Mouse (Mus musculus): Measurements from ENCODE around the gene Cend1.
"Not testable (repeated sequence)": the region's sequence is repeated elsewhere in the genome, so short reads cannot be mapped to it uniquely, and the experiment has no call there.

Cend1 gene

GRCm38 (mm10) chr7:141464603-141465201 is 35.4 kb upstream of the Cend1 start:
- DNase-seq, result peak; percentile 70

GRCm38 (mm10) chr7:141463824-141464602 is 34.7 kb upstream of the Cend1 start:
- peak; percentile 92 for DNase-seq

GRCm38 (mm10) chr7:141462333-141462821 is 33.1 kb upstream of the Cend1 start:
- DNase-seq, result peak; percentile 81

GRCm38 (mm10) chr7:141461521-141462332 is 32.4 kb upstream of the Cend1 start:
- DNase-seq, result peak; percentile 76

- peak; percentile 73 for DNase-seq
These were observed 31.3 kb upstream of the Cend1 start, which contains the start of gene Cracr2b for GRCm38 (mm10) chr7:141460391-141461113. TSS of gene Cracr2b (plus strand) at chr7:141461094.

- DNase-seq, result peak; percentile 47
These were observed 30.7 kb upstream of the Cend1 start for GRCm38 (mm10) chr7:141460001-141460390.

GRCm38 (mm10) chr7:141459301-141459711 is 30.0 kb upstream of the Cend1 start:
- no peak for DNase-seq

GRCm38 (mm10) chr7:141458661-141459060 is 29.4 kb upstream of the Cend1 start:
- DNase-seq, result no peak

GRCm38 (mm10) chr7:141457986-141458660 is 28.8 kb upstream of the Cend1 start:
- peak; percentile 65 for DNase-seq

GRCm38 (mm10) chr7:141457236-141457635 is 27.9 kb upstream of the Cend1 start:
- no peak for DNase-seq

- DNase-seq, result no peak
These were observed 27.4 kb upstream of the Cend1 start for GRCm38 (mm10) chr7:141456739-141457138.

- DNase-seq, result peak; percentile 92
These were observed 26.5 kb upstream of the Cend1 start for GRCm38 (mm10) chr7:141455610-141456314.

GRCm38 (mm10) chr7:141454967-141455551 is 25.8 kb upstream of the Cend1 start, which contains the start of gene Pnpla2:
TSS of gene Pnpla2 (plus strand) at chr7:141455198.
- peak; percentile 99 for DNase-seq

GRCm38 (mm10) chr7:141453636-141454035 is 24.3 kb upstream of the Cend1 start:
- no peak for DNase-seq

GRCm38 (mm10) chr7:141451928-141452327 is 22.6 kb upstream of the Cend1 start:
- no peak for DNase-seq

GRCm38 (mm10) chr7:141447110-141447991 is 18.1 kb upstream of the Cend1 start, which contains the start of gene Rplp2:
TSS of gene Rplp2 (plus strand) at chr7:141447370.
- DNase-seq, result peak; percentile 96

GRCm38 (mm10) chr7:141446374-141446773 is 17.1 kb upstream of the Cend1 start:
- DNase-seq, result not testable (repeated sequence)

GRCm38 (mm10) chr7:141443828-141444237 is 14.5 kb upstream of the Cend1 start, which contains the start of gene Pidd1:
TSS of gene Pidd1 (minus strand) at chr7:141444025.
- peak; percentile 82 for DNase-seq

GRCm38 (mm10) chr7:141443081-141443821 is 14.0 kb upstream of the Cend1 start:
- DNase-seq, result no peak
